Mouse (Mus musculus): ENCODE data around the gene Nr5a2. TPM values are rescaled to one million over a fixed set of nuclear protein-coding genes. Genes with fewer than 3 reads are reported as not detected.

Gene Nr5a2
- polyA plus RNA-seq, 1 experiment from 2014 or later, result 0.34 TPM

GRCm38 (mm10) chr1:136948511-136949275, 11.6 kb downstream of the Nr5a2 start:
- no peaks in the 10 kb centered on the region for H3K36me3 ChIP-seq
- peaks cover 39% of the 10 kb centered on the region for H3K4me1 ChIP-seq (replicated peaks)
- no peak for ATAC-seq (ENCODE audit: insufficient number of reproducible peaks, insufficient read depth, low FRiP score, low TSS enrichment, low read depth)
- H3K27ac ChIP-seq, result no peak overlapping the region
- peak overlapping the region; percentile 51 for H3K4me3 ChIP-seq (replicated peaks)
- peak overlapping the region; percentile 95 for H3K4me2 ChIP-seq
- H3K9me3 ChIP-seq, result no peaks in the 10 kb centered on the region
- WGBS, result under 1% methylated on average over 61 of the region's 61 CpGs
- peaks cover 91% of the 10 kb centered on the region for H3K27me3 ChIP-seq
- H3K9ac ChIP-seq (replicated peaks), result peak overlapping the region; percentile 44

GRCm38 (mm10) chr1:136948127-136948422, 12.2 kb downstream of the Nr5a2 start:
- peak overlapping the region; percentile 51 for H3K4me3 ChIP-seq (replicated peaks)
- H3K9me3 ChIP-seq, result no peaks in the 10 kb centered on the region
- peaks cover 92% of the 10 kb centered on the region for H3K27me3 ChIP-seq
- no peak for ATAC-seq (ENCODE audit: insufficient number of reproducible peaks, insufficient read depth, low FRiP score, low TSS enrichment, low read depth)
- H3K4me1 ChIP-seq (replicated peaks), result peaks cover 36% of the 10 kb centered on the region
- no peak overlapping the region; the same call in 1 of the 2 replicates for H3K9ac ChIP-seq (replicated peaks)
- no peak overlapping the region for H3K27ac ChIP-seq
- WGBS, result 2% methylated on average over 7 of the region's 7 CpGs
- peak overlapping the region; percentile 95 for H3K4me2 ChIP-seq
- no peaks in the 10 kb centered on the region for H3K36me3 ChIP-seq

DNA sequence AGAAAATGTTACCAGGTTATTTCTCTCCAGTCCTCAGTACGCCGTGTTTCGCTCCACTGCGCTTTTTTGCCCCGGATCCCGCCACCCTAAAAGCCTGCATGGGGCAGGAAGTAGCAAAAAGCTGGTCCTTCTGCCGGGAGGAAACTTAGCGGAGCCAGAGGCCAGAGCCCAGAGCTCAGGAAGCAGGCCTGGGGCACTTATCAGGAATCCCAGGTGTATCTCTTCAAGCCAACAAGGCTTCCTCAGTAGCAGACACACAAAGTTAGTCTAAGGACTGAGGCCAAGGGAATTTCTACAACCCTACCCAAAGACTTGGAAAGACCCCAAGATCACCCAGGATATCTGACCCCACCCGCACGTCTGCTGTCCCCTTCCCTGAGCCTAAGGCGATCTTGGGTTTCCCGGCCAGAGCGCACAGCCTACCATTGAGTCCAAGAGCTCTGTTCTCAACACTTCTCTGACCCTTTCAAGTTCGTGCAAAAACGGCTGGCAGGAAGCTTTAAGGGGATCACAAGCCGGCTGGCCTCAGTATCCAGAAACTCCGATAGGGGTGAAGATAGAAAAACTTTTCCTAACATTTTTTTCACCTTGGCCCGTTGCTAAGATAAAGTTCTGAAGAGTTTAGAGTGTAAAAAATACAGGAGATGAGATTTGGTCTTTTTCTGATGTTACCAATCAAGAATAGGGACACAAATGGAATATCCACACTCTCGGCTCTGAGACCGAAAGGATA, 12.7 kb downstream of the Nr5a2 start:
- Histone ChIP-seq H3K27me3 (peaks cover 89% of the 10 kb centered on the region), H3K36me3 (no peaks in the 10 kb centered on the region), H3K4me2 (peak overlapping the region; percentile 95; the same call in 1 of the 2 replicates), H3K9ac (replicated peaks) (no peak overlapping the region), H3K9me3 (no peaks in the 10 kb centered on the region), H3K27ac (no peak overlapping the region), H3K4me3 (replicated peaks) (peak overlapping the region; percentile 51; the same call in 1 of the 2 replicates), H3K4me1 (replicated peaks) (peaks cover 30% of the 10 kb centered on the region)
- 2% methylated on average over 20 of the region's 20 CpGs for WGBS
- ATAC-seq (ENCODE audit: insufficient number of reproducible peaks, insufficient read depth, low FRiP score, low TSS enrichment, low read depth), result no peak

- Histone ChIP-seq H3K27me3 (peaks cover 82% of the 10 kb centered on the region), H3K9ac (replicated peaks) (no peak overlapping the region), H3K9me3 (no peaks in the 10 kb centered on the region), H3K4me3 (replicated peaks) (no peak overlapping the region; the same call in 1 of the 2 replicates), H3K27ac (no peak overlapping the region), H3K4me1 (replicated peaks) (peaks cover 24% of the 10 kb centered on the region), H3K4me2 (peak overlapping the region; percentile 9; the same call in 1 of the 2 replicates), H3K36me3 (no peaks in the 10 kb centered on the region)
- no peak for ATAC-seq (ENCODE audit: insufficient number of reproducible peaks, insufficient read depth, low FRiP score, low TSS enrichment, low read depth)
- WGBS, result 1% methylated on average over 18 of the region's 18 CpGs
Observed at GRCm38 (mm10) chr1:136946806-136947393, 13.3 kb downstream of the Nr5a2 start.

DNA sequence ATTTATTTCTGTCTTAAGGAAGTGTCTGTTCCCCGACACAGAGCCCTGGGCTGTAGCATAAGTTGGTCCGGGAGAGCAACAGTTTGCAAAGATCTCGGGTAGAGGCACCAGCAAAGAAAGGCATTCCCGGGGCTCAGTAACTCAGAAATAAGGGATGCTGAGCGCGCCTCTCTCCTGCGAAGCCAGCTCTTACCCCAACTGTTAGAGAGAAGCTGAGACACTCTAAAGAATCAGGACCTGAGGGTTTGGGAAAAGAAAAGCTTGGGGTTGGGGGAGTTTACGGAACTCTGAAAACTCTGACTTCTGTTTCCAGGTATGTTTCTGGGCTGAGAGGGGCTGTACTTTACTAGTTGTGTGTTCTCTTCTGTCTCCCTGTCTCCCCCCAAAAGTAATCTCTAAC, 13.8 kb downstream of the Nr5a2 start:
- Histone ChIP-seq H3K9me3 (no peaks in the 10 kb centered on the region), H3K4me3 (replicated peaks) (no peak overlapping the region), H3K27me3 (peaks cover 77% of the 10 kb centered on the region), H3K4me2 (peak overlapping the region; percentile 19; the same call in 1 of the 2 replicates), H3K4me1 (replicated peaks) (peaks cover 24% of the 10 kb centered on the region), H3K27ac (no peak overlapping the region), H3K9ac (replicated peaks) (no peak overlapping the region), H3K36me3 (no peaks in the 10 kb centered on the region)
- ATAC-seq (ENCODE audit: insufficient number of reproducible peaks, insufficient read depth, low FRiP score, low TSS enrichment, low read depth), result no peak
- 1% methylated on average over 8 of the region's 8 CpGs for WGBS

DNA sequence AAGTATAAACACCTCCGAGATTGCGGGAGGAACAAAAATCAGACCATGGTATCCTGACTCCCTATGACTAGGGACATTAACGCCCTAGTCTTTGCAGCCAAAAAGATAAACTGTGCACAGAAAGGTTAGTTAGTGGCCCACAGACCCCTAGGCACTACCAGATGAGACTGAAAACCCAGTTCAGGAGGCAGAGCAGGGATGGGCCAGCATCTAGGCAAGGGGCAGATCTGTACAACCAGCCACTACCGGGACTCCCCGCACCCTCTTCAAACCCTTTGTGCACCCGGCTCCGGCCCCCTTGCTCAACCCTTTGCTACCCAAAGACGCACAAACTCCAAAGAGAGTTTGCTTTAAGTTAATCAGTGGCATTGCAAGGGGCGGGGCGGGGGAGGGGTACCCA, 14.4 kb downstream of the Nr5a2 start:
- peaks cover 72% of the 10 kb centered on the region for H3K27me3 ChIP-seq
- H3K9ac ChIP-seq (replicated peaks), result no peak overlapping the region
- 2% methylated on average over 10 of the region's 10 CpGs for WGBS
- no peaks in the 10 kb centered on the region for H3K9me3 ChIP-seq
- H3K4me3 ChIP-seq (replicated peaks), result no peak overlapping the region
- peak overlapping the region; percentile 19; the same call in 1 of the 2 replicates for H3K4me2 ChIP-seq
- H3K36me3 ChIP-seq, result no peaks in the 10 kb centered on the region
- H3K4me1 ChIP-seq (replicated peaks), result peaks cover 24% of the 10 kb centered on the region
- no peak for ATAC-seq (ENCODE audit: insufficient number of reproducible peaks, insufficient read depth, low FRiP score, low TSS enrichment, low read depth)
- no peak overlapping the region for H3K27ac ChIP-seq

- H3K36me3 ChIP-seq, result no peaks in the 10 kb centered on the region
- 0 out of 2 replicates have a peak overlapping the region, but pooled peaks have one; percentile 19 for H3K4me2 ChIP-seq
- peaks cover 24% of the 10 kb centered on the region for H3K4me1 ChIP-seq (replicated peaks)
- no peak for ATAC-seq (ENCODE audit: insufficient number of reproducible peaks, insufficient read depth, low FRiP score, low TSS enrichment, low read depth)
- WGBS, result 3% methylated on average over 7 of the region's 7 CpGs
- H3K9me3 ChIP-seq, result no peaks in the 10 kb centered on the region
- H3K27me3 ChIP-seq, result peaks cover 67% of the 10 kb centered on the region
- H3K4me3 ChIP-seq (replicated peaks), result no peak overlapping the region
- no peak overlapping the region for H3K27ac ChIP-seq
- H3K9ac ChIP-seq (replicated peaks), result no peak overlapping the region
Observed at GRCm38 (mm10) chr1:136945426-136945825, 14.8 kb downstream of the Nr5a2 start.

DNA sequence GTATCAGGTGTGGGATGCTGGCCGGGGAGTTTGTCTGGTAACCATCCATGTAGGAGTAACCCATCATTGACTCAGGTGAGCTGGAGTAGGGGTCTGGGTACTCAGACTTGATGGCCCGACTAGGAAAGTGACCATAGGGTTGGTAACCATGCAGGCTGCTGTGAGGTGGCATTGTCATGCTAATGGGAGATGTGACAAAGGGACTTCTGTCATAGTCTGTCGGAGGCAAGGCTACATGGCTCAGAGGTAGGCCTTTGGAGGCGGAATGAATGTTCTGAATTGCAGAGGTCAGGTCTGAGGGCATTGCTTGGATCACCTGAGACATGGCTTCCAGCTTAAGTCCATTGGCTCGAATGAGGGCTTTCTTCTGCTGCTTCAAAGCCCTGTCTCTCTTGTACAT, 19.6 kb downstream of the Nr5a2 start:
- H3K4me1 ChIP-seq (replicated peaks), result no peaks in the 10 kb centered on the region
- H3K27ac ChIP-seq, result no peak overlapping the region
- H3K4me2 ChIP-seq, result no peak overlapping the region
- H3K9me3 ChIP-seq, result no peaks in the 10 kb centered on the region
- WGBS, result 78% methylated on average over 5 of the region's 5 CpGs
- ATAC-seq (ENCODE audit: insufficient number of reproducible peaks, insufficient read depth, low FRiP score, low TSS enrichment, low read depth), result no peak
- H3K9ac ChIP-seq (replicated peaks), result no peak overlapping the region
- no peaks in the 10 kb centered on the region for H3K36me3 ChIP-seq
- H3K4me3 ChIP-seq (replicated peaks), result no peak overlapping the region
- peaks cover 21% of the 10 kb centered on the region for H3K27me3 ChIP-seq

DNA sequence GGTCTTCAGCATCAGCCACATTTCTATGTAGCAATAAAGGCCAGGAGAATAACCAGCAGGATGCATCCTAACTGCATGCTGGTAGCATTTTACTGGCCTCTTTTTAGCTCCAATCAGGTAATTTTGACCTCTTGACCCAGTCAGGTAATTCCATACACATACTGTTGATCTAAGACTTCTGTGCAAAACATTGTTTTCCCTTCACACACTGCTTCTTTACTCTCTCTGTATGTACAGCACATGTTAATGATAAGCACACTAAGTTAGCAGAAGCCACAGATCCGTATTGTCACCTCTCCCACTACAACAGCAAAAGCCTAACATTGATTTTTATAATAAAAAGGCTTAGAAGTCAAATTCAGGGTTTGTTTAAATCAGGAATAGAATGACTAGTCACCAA, 21.0 kb downstream of the Nr5a2 start:
- no peak overlapping the region for H3K9ac ChIP-seq (replicated peaks)
- no peaks in the 10 kb centered on the region for H3K4me1 ChIP-seq (replicated peaks)
- peaks cover 11% of the 10 kb centered on the region; the same call in 1 of the 2 replicates for H3K27me3 ChIP-seq
- no peak overlapping the region for H3K4me2 ChIP-seq
- no peaks in the 10 kb centered on the region for H3K9me3 ChIP-seq
- H3K27ac ChIP-seq, result no peak overlapping the region
- H3K36me3 ChIP-seq, result no peaks in the 10 kb centered on the region
- WGBS, result 79% methylated on average over 1 of the region's 1 CpGs
- no peak for ATAC-seq (ENCODE audit: insufficient number of reproducible peaks, insufficient read depth, low FRiP score, low TSS enrichment, low read depth)
- H3K4me3 ChIP-seq (replicated peaks), result no peak overlapping the region

- Histone ChIP-seq H3K9ac (replicated peaks) (no peak overlapping the region), H3K36me3 (no peaks in the 10 kb centered on the region), H3K27me3 (0 out of 2 replicates have a peak, but pooled peaks cover 6% of the 10 kb centered on the region), H3K4me1 (replicated peaks) (0 out of 2 replicates have a peak, but pooled peaks cover 8% of the 10 kb centered on the region), H3K4me3 (replicated peaks) (no peak overlapping the region), H3K9me3 (no peaks in the 10 kb centered on the region), H3K4me2 (no peak overlapping the region), H3K27ac (no peak overlapping the region)
- 69% methylated on average over 8 of the region's 9 CpGs for WGBS
- no peak for ATAC-seq (ENCODE audit: insufficient number of reproducible peaks, insufficient read depth, low FRiP score, low TSS enrichment, low read depth)
Observed at GRCm38 (mm10) chr1:136935960-136936324, 24.3 kb downstream of the Nr5a2 start.

DNA sequence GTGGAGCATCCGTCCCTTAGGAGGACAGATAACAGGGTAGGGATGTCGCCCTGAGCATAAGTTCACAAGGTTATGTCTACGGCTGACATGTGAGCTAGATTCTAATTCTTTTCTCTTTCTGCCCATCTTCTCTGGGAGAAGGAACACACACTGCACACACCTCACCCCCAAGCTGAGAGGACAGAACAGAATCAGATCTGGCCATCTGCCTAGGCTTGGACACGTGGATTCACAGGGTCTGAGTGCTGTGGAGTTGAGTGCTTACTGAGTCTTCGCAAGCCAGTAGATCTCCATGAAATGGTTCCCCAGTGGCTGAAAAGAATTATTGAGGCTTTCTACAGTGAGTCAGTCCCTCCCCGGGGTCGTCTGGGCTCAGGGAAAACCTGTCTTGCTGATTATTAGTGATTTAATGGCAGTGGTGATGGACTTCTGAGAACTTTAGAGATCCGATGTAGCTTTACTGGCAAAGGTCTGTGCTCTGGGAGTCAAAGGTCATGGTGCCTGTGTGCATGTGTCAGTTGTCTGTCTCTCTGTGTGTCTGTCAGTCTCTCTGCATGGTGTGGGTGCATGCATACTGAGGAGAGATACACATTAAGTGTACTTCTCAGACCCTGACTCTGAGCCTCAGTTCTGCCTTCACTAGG, 24.8 kb downstream of the Nr5a2 start:
- H3K27me3 ChIP-seq, result 0 out of 2 replicates have a peak, but pooled peaks cover 6% of the 10 kb centered on the region
- H3K36me3 ChIP-seq, result no peaks in the 10 kb centered on the region
- H3K9ac ChIP-seq (replicated peaks), result no peak overlapping the region
- H3K4me1 ChIP-seq (replicated peaks), result 0 out of 2 replicates have a peak, but pooled peaks cover 8% of the 10 kb centered on the region
- H3K27ac ChIP-seq, result no peak overlapping the region
- WGBS, result 50% methylated on average over 8 of the region's 8 CpGs
- no peak overlapping the region for H3K4me2 ChIP-seq
- H3K4me3 ChIP-seq (replicated peaks), result no peak overlapping the region
- H3K9me3 ChIP-seq, result no peaks in the 10 kb centered on the region
- no peak for ATAC-seq (ENCODE audit: insufficient number of reproducible peaks, insufficient read depth, low FRiP score, low TSS enrichment, low read depth)

Data from limb, embryonic 12.5 days (tissue).